Mouse (Mus musculus): Measurements from ENCODE around the gene Hadh.

- TF ChIP-seq EP300 (IDR thresholded peaks at IDR 0.05; ENCODE audit: low read depth) (no peak), CTCF (IDR thresholded peaks at IDR 0.05; ENCODE audit: low read depth) (no peak)
Observed at GRCm38 (mm10) chr3:131274151-131274550, 2.2 kb upstream of the Hadh start.

Measured in liver, postnatal 0 days (tissue).